Mouse (Mus musculus): ENCODE results near the gene 2410015M20Rik. TPM values are rescaled to one million over a fixed set of nuclear protein-coding genes. Genes with fewer than 3 reads are reported as not detected.

The 2410015M20Rik gene
- polyA plus RNA-seq, 1 experiment = 250 TPM

- H3K4me3 ChIP-seq (ENCODE audit: insufficient read depth, poor library complexity, severe bottlenecking) = no peak overlapping the region
- H3K27me3 ChIP-seq (ENCODE audit: control insufficient read depth, insufficient read depth, insufficient read length) = no peaks in the 10 kb centered on the region
- H3K79me3 ChIP-seq (ENCODE audit: low read depth) = no peaks in the 10 kb centered on the region
- no peaks in the 10 kb centered on the region for H3K79me2 ChIP-seq (ENCODE audit: control insufficient read depth, insufficient read depth)
- H3ac ChIP-seq (ENCODE audit: control insufficient read depth, insufficient read length, low read depth) = no peak overlapping the region
- TF ChIP-seq MAX (IDR thresholded peaks at IDR 0.05) (no peak), MYOD1 (IDR thresholded peaks at IDR 0.05; ENCODE audit: control insufficient read depth, insufficient read length, low read depth) (no peak), USF1 (IDR thresholded peaks at IDR 0.05; ENCODE audit: low read depth) (no peak), CTCF (IDR thresholded peaks at IDR 0.05; ENCODE audit: control insufficient read depth, insufficient read depth, insufficient read length) (no peak), FOSL1 (IDR thresholded peaks at IDR 0.05; ENCODE audit: insufficient read depth, low read length, poor library complexity, severe bottlenecking) (no peak), MYOG (IDR thresholded peaks at IDR 0.05; ENCODE audit: control insufficient read depth, extremely low read depth, insufficient read length) (no peak), CEBPB (IDR thresholded peaks at IDR 0.05; ENCODE audit: low read depth) (no peak)
- peaks cover 65% of the 10 kb centered on the region for H3K36me3 ChIP-seq (ENCODE audit: control insufficient read depth, insufficient read depth)
Observed at GRCm38 (mm10) chr17:56561866-56562265, 47.7 kb downstream of the 2410015M20Rik start.

DNA sequence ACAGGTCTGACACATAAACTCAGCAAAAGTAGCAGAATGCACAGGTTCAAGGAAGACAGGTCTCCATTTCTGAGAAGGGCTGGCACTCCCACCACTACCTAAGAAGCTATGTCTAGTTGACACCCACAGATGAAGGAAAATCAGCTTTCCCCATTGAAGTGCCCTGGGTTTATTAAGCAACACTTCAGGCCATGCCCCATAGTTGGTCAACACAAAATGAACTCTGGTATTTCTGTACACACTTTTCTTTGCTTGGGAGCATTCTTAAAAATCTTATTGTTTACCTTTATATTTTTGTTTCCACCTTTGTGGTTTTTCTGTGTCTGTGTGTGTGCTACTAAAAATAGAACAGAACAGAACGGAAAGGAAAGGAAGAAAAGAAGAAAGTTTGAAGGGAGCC lies 49.4 kb downstream of the 2410015M20Rik start:
- TF ChIP-seq MAX (IDR thresholded peaks at IDR 0.05) (no peak), MYOG (IDR thresholded peaks at IDR 0.05; ENCODE audit: control insufficient read depth, extremely low read depth, insufficient read length) (no peak), FOSL1 (IDR thresholded peaks at IDR 0.05; ENCODE audit: insufficient read depth, low read length, poor library complexity, severe bottlenecking) (no peak), CTCF (IDR thresholded peaks at IDR 0.05; ENCODE audit: control insufficient read depth, insufficient read depth, insufficient read length) (no peak), MYOD1 (IDR thresholded peaks at IDR 0.05; ENCODE audit: control insufficient read depth, insufficient read length, low read depth) (no peak), USF1 (IDR thresholded peaks at IDR 0.05; ENCODE audit: low read depth) (no peak), CEBPB (IDR thresholded peaks at IDR 0.05; ENCODE audit: low read depth) (no peak)

GRCm38 (mm10) chr17:56559386-56559785 lies 50.2 kb downstream of the 2410015M20Rik start:
- TF ChIP-seq MYOG (IDR thresholded peaks at IDR 0.05; ENCODE audit: control insufficient read depth, extremely low read depth, insufficient read length) (no peak), CTCF (IDR thresholded peaks at IDR 0.05; ENCODE audit: control insufficient read depth, insufficient read depth, insufficient read length) (no peak), MYOD1 (IDR thresholded peaks at IDR 0.05; ENCODE audit: control insufficient read depth, insufficient read length, low read depth) (no peak), CEBPB (IDR thresholded peaks at IDR 0.05; ENCODE audit: low read depth) (peak; percentile 56), USF1 (IDR thresholded peaks at IDR 0.05; ENCODE audit: low read depth) (no peak)
- Histone ChIP-seq H3K4me3 (ENCODE audit: insufficient read depth, poor library complexity, severe bottlenecking) (no peak overlapping the region), H3K36me3 (ENCODE audit: control insufficient read depth, insufficient read depth) (peaks cover 44% of the 10 kb centered on the region), H3K27me3 (ENCODE audit: control insufficient read depth, insufficient read depth, insufficient read length) (no peaks in the 10 kb centered on the region), H3K79me2 (ENCODE audit: control insufficient read depth, insufficient read depth) (no peaks in the 10 kb centered on the region), H3ac (ENCODE audit: control insufficient read depth, insufficient read length, low read depth) (no peak overlapping the region), H3K79me3 (ENCODE audit: low read depth) (no peaks in the 10 kb centered on the region)

More for the DNA sequence above, 49.4 kb downstream of the 2410015M20Rik start:
- peaks cover 48% of the 10 kb centered on the region for H3K36me3 ChIP-seq (ENCODE audit: control insufficient read depth, insufficient read depth)
- no peaks in the 10 kb centered on the region for H3K27me3 ChIP-seq (ENCODE audit: control insufficient read depth, insufficient read depth, insufficient read length)
- no peak overlapping the region for H3ac ChIP-seq (ENCODE audit: control insufficient read depth, insufficient read length, low read depth)
- H3K79me2 ChIP-seq (ENCODE audit: control insufficient read depth, insufficient read depth) = no peaks in the 10 kb centered on the region
- no peaks in the 10 kb centered on the region for H3K79me3 ChIP-seq (ENCODE audit: low read depth)
- no peak overlapping the region for H3K4me3 ChIP-seq (ENCODE audit: insufficient read depth, poor library complexity, severe bottlenecking)

DNA sequence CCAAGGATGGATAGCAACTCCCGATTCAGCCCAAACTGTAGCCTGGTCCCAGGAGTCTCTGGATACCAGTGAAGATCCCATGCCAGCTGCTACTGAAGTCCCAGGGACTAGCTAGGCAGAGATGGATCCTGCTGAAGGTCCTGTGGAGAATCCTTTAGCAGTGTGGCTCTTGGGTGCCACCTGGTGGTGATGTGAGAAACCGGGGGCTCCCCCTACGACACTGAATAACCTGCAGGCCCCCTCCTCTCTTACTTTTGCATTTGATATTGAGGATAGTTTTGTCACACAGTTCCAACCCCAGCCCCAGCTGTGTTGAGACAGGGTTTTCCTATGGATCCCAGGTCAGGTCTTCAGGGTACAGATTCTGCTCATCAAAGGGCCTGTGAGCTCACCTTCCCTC lies 51.1 kb downstream of the 2410015M20Rik start:
- no peak for TF ChIP-seq MYOD1 (IDR thresholded peaks at IDR 0.05; ENCODE audit: control insufficient read depth, insufficient read length, low read depth)
- TF ChIP-seq CTCF (IDR thresholded peaks at IDR 0.05; ENCODE audit: control insufficient read depth, insufficient read depth, insufficient read length) = peak; percentile 35

More for the DNA sequence above, 51.1 kb downstream of the 2410015M20Rik start:
- Histone ChIP-seq H3K79me3 (ENCODE audit: low read depth) (no peaks in the 10 kb centered on the region), H3K36me3 (ENCODE audit: control insufficient read depth, insufficient read depth) (peaks cover 34% of the 10 kb centered on the region), H3K27me3 (ENCODE audit: control insufficient read depth, insufficient read depth, insufficient read length) (no peaks in the 10 kb centered on the region), H3K79me2 (ENCODE audit: control insufficient read depth, insufficient read depth) (no peaks in the 10 kb centered on the region), H3K4me3 (ENCODE audit: insufficient read depth, poor library complexity, severe bottlenecking) (no peak overlapping the region), H3ac (ENCODE audit: control insufficient read depth, insufficient read length, low read depth) (no peak overlapping the region)

Other genes with a start within 250 kb of the 2410015M20Rik start
- 56.8 TPM for gene Ptprs, start 133.3 kb downstream of the 2410015M20Rik start, polyA plus RNA-seq (2012; fragmentation: generic; extraction: Trizol)
- gene Znrf4, start 97.3 kb downstream of the 2410015M20Rik start, polyA plus RNA-seq (2012; fragmentation: generic; extraction: Trizol) = not detected
- 0.09 TPM for gene Gm20219, start 55.4 kb downstream of the 2410015M20Rik start, polyA plus RNA-seq (2012; fragmentation: generic; extraction: Trizol)
- 45.1 TPM for gene Safb2, start 25.2 kb downstream of the 2410015M20Rik start, polyA plus RNA-seq (2012; fragmentation: generic; extraction: Trizol)
- 69.7 TPM for gene Safb, start 24.9 kb downstream of the 2410015M20Rik start, polyA plus RNA-seq (2012; fragmentation: generic; extraction: Trizol)
- 4,005 TPM for gene Rpl36, start 3.6 kb upstream of the 2410015M20Rik start, polyA plus RNA-seq (2012; fragmentation: generic; extraction: Trizol)
- 120 TPM for gene Lonp1, start 17.1 kb upstream of the 2410015M20Rik start, polyA plus RNA-seq (2012; fragmentation: generic; extraction: Trizol)
- gene Catsperd, start 18.4 kb upstream of the 2410015M20Rik start, polyA plus RNA-seq (2012; fragmentation: generic; extraction: Trizol) = 0.07 TPM
- gene Ranbp3, start 63.5 kb upstream of the 2410015M20Rik start, polyA plus RNA-seq (2012; fragmentation: generic; extraction: Trizol) = 107 TPM
- 312 TPM for gene Ndufa11, start 108.0 kb upstream of the 2410015M20Rik start, polyA plus RNA-seq (2012; fragmentation: generic; extraction: Trizol)
- 4.5 TPM for gene Vmac, start 108.3 kb upstream of the 2410015M20Rik start, polyA plus RNA-seq (2012; fragmentation: generic; extraction: Trizol)
- gene Nrtn, start 147.8 kb upstream of the 2410015M20Rik start, polyA plus RNA-seq (2012; fragmentation: generic; extraction: Trizol) = 0.67 TPM
- 40.1 TPM for gene Dus3l, start 155.0 kb upstream of the 2410015M20Rik start, polyA plus RNA-seq (2012; fragmentation: generic; extraction: Trizol)
- gene Prr22, start 160.5 kb upstream of the 2410015M20Rik start, polyA plus RNA-seq (2012; fragmentation: generic; extraction: Trizol) = 0.47 TPM
- gene Rfx2, start 221.2 kb upstream of the 2410015M20Rik start, polyA plus RNA-seq (2012; fragmentation: generic; extraction: Trizol) = 2.6 TPM